Mouse (Mus musculus): ENCODE data around the gene Zfp217. TPM values are rescaled to one million over a fixed set of nuclear protein-coding genes. Genes with fewer than 3 reads are reported as not detected.

The Zfp217 gene
- polyA plus RNA-seq, 1 experiment from 2014 or later = 2.4 TPM

DNA sequence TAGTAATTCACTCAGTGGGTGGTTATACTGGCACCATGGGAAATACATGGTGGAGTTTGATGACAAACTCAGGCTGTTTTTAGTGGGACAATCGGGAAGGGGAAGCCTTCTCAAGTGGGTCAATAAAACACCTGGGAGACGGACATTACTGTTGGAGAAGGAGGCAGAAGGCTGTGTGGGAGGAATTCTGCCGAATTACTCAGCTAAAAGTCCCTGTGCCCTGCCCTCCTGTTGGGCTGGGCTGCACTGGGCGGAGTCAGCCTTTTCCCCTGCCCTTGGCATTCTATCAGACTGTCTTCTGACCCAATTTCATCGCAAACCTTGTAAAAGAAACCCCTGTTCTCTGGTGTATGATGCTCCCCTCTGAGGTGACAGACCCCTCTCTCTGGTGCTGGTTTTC is 10.3 kb upstream of the Zfp217 start:
- Histone ChIP-seq H3K4me3 (no peak overlapping the region), H3K9ac (no peak overlapping the region), H3K27ac (replicated peaks) (no peak overlapping the region; the same call in 1 of the 2 replicates), H3K27me3 (replicated peaks) (no peaks in the 10 kb centered on the region), H3K4me2 (no peak overlapping the region), H3K36me3 (no peaks in the 10 kb centered on the region), H3K9me3 (no peaks in the 10 kb centered on the region), H3K4me1 (peaks cover 26% of the 10 kb centered on the region)
- ATAC-seq (ENCODE audit: extremely low read depth, insufficient number of reproducible peaks, low FRiP score, low TSS enrichment) = no peak
- 44% methylated on average over 5 of the region's 5 CpGs for WGBS

DNA sequence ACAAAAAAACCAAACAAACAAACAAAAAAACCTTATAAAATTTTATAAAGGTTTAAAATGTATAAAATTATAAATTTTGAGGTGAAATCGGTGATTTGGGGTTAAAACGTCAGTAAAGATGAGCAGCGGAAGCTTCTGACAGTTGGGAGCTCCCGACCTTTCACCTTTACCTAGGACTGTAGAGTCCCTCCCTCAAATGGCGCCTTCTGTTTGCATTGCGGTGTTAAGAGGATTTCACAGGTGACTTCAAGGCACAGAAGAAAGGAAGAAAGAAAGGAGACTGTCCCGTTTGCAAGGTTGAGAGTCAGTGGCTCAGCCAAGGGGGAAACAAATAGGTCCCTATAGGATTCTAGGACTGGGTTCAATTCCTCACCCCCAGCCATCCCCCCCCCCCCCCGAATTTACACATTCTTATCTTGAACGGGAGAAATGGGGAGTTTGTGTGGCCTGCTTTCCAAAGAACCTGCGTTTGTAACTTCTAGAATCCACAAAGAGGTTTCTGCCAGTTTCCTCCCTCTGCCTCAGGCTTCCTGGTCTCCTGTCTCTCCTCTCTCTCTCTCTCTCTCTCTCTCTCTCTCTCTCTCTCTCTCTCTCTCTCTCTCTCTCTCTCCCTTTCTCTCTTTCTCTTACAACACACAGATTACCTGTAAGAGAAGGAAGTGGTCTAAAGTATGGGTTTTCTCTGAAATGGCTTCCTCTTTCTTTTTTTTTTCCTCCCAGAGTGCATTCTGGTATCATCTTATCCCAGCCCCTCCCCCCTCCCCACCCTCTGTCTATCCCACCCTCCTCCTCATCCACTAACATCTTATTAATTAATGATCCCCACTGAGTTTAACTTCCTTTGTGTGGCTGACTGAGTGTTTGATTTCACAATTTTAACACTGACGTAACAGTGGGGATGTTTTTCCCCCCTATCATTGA is 9.6 kb upstream of the Zfp217 start:
- H3K27ac ChIP-seq (replicated peaks) = no peak overlapping the region
- no peaks in the 10 kb centered on the region for H3K9me3 ChIP-seq
- no peaks in the 10 kb centered on the region for H3K36me3 ChIP-seq
- no peak overlapping the region for H3K4me2 ChIP-seq
- WGBS = 39% methylated on average over 11 of the region's 11 CpGs
- H3K27me3 ChIP-seq (replicated peaks) = no peaks in the 10 kb centered on the region
- 0 out of 2 replicates have a peak overlapping the region, but pooled peaks have one; percentile 33 for H3K9ac ChIP-seq
- H3K4me1 ChIP-seq = peaks cover 33% of the 10 kb centered on the region
- ATAC-seq (ENCODE audit: extremely low read depth, insufficient number of reproducible peaks, low FRiP score, low TSS enrichment) = no peak
- no peak overlapping the region for H3K4me3 ChIP-seq

DNA sequence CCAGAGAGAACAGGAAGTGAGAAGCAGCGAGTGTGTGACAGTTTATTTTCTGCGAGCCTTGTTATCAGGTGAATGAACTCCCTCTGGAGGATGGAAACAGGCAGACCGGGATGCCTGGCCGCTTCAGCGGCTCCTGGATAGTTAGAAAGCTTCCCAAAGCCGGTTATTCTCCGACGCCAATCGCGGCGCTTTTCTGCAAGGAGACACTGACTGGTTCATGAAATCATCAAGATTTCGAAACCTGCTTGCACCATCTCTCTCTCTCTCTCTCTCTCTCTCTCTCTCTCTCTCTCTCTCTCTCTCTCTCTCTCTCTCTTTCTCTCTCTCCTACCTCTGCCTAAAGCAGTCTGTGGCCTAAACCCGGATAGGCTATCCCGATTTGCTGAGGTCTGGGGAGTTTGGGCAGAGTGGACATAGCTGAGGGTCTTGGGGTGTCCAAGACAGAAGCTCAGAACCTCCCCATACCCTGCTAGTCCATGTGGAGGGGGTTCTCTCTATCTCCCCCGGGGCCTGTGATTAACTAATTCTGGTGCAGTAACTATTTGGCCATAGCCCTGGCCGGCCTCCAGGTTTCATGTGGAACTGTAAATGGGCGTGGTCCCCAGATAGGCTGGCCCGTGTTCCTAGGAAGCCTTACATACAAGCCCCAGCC is 7.3 kb upstream of the Zfp217 start:
- ATAC-seq (ENCODE audit: extremely low read depth, insufficient number of reproducible peaks, low FRiP score, low TSS enrichment) = peak; percentile 55; the same call in 1 of the 2 replicates
- H3K4me1 ChIP-seq = peaks cover 43% of the 10 kb centered on the region
- 2% methylated on average over 18 of the region's 18 CpGs for WGBS

DNA sequence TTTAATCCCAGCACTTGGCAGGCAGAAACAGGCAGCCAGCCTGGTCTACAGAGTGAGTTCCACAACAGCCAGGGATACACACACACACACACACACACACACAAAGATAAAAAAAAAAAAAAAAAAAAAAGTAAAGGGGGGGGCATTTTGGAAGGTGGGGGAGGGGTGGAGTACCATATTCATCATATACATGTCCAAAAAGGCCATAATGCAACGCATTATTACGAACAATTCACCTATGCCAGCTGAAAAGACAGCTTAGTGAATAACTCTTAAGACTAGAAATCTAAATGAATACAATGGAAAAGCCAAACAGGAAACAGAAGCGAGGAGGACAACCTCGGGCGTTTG is 6.8 kb upstream of the Zfp217 start:
- H3K9ac ChIP-seq = peak overlapping the region; percentile 73
- no peak for ATAC-seq (ENCODE audit: extremely low read depth, insufficient number of reproducible peaks, low FRiP score, low TSS enrichment)
- peaks cover 43% of the 10 kb centered on the region for H3K4me1 ChIP-seq
- H3K4me2 ChIP-seq = peak overlapping the region; percentile 78
- no peaks in the 10 kb centered on the region for H3K9me3 ChIP-seq
- H3K4me3 ChIP-seq = peak overlapping the region; percentile 53
- H3K27me3 ChIP-seq (replicated peaks) = no peaks in the 10 kb centered on the region
- WGBS = 8% methylated on average over 5 of the region's 5 CpGs
- no peaks in the 10 kb centered on the region for H3K36me3 ChIP-seq
- peak overlapping the region; percentile 93 for H3K27ac ChIP-seq (replicated peaks)

More for the DNA sequence above, 7.3 kb upstream of the Zfp217 start:
- H3K4me3 ChIP-seq = peak overlapping the region; percentile 53
- peak overlapping the region; percentile 93 for H3K27ac ChIP-seq (replicated peaks)
- peak overlapping the region; percentile 73 for H3K9ac ChIP-seq
- no peaks in the 10 kb centered on the region for H3K27me3 ChIP-seq (replicated peaks)
- H3K9me3 ChIP-seq = no peaks in the 10 kb centered on the region
- H3K4me2 ChIP-seq = peak overlapping the region; percentile 78
- no peaks in the 10 kb centered on the region for H3K36me3 ChIP-seq

DNA sequence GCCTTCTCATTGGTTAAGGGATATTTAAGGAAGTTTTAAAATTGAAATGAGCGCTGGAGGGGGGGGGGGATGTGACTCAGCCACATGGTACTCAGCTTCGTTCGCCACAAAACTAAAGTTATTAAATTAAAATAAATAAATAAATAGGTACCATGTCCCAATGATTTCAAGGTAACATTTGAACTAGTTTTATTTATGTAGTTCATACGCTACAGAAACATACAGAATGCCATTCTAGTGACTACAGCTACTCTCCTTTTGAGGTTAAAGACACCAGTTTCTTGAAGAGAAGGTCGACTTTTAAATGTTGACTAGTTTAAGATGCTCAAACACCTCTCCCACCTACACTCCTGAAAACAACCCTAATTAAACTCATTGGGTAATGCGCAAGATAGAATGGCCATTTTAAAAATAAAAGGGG is 6.4 kb upstream of the Zfp217 start:
- ATAC-seq (ENCODE audit: extremely low read depth, insufficient number of reproducible peaks, low FRiP score, low TSS enrichment) = no peak
- Histone ChIP-seq H3K4me2 (peak overlapping the region; percentile 78), H3K27ac (replicated peaks) (peak overlapping the region; percentile 93), H3K36me3 (no peaks in the 10 kb centered on the region), H3K9ac (peak overlapping the region; percentile 73), H3K4me1 (peaks cover 43% of the 10 kb centered on the region), H3K9me3 (no peaks in the 10 kb centered on the region), H3K27me3 (replicated peaks) (no peaks in the 10 kb centered on the region), H3K4me3 (peak overlapping the region; percentile 53)
- WGBS = 19% methylated on average over 6 of the region's 6 CpGs

DNA sequence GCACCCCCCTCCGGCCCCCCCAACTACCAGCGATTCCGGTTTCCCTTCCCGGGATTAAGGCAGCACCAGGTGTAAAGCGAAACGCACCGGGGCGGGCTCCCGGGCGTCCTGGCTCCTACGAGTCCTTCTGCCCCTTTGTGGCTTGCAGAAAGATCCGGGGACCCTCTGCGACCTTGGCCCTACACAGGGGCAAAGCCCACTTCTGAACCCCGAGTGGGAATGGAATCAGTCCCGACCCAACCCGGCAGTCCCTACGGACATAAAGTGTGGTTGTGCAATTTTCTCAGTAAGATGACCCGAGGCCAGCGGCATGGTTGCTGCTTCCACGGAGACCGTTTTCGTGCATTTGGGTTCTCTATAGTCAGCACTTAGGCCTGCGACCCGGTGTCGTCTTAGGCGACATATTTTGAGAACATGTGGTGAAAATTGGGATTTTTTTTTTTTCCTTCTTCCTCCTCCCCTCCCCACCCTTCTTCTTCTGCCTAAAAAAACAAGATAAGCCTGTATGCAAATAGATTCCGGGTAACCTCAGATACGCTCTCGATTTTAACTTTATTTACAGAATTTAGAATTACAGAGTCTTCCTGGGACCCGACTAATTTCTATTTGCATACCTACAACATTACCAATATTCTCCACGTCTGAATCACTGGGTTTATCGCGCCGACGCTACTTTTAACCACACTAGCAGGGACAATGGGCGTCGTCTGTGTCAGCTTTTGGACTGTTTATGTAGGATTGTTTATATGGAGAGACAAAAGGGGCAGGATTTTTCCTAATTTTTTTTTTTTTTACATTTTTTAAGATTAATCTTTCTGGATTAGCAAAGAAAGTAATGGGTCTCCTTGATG is 5.7 kb upstream of the Zfp217 start:
- Histone ChIP-seq H3K4me1 (peaks cover 43% of the 10 kb centered on the region), H3K9ac (peak overlapping the region; percentile 81), H3K27me3 (replicated peaks) (no peaks in the 10 kb centered on the region), H3K36me3 (no peaks in the 10 kb centered on the region), H3K9me3 (no peaks in the 10 kb centered on the region), H3K27ac (replicated peaks) (peak overlapping the region; percentile 93), H3K4me2 (peak overlapping the region; percentile 78), H3K4me3 (peak overlapping the region; percentile 53)
- 2% methylated on average over 37 of the region's 37 CpGs for WGBS
- no peak for ATAC-seq (ENCODE audit: extremely low read depth, insufficient number of reproducible peaks, low FRiP score, low TSS enrichment)

DNA sequence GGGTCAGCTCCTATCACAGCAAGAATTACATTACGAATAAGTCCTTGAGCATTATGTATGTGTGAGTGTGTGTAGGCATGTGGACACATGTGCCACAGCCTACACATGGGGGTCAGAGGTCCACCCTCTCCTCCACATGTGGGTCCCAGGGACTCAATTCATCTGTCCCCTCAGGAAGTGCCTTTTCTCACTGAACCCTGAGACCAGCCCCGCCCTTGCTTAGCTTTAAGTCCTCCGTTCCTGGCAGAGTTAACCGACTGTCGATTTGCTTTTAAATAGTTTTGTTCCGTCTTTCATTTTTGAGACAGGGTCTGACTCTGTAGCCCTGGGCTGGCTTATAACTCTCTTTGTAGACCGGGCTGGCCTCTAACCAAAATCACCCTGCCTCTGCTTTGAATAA is 5.0 kb upstream of the Zfp217 start:
- H3K27ac ChIP-seq (replicated peaks) = peak overlapping the region; percentile 93
- peak overlapping the region; percentile 78 for H3K4me2 ChIP-seq
- ATAC-seq (ENCODE audit: extremely low read depth, insufficient number of reproducible peaks, low FRiP score, low TSS enrichment) = no peak
- no peaks in the 10 kb centered on the region for H3K9me3 ChIP-seq
- H3K4me1 ChIP-seq = peaks cover 45% of the 10 kb centered on the region
- no peaks in the 10 kb centered on the region for H3K27me3 ChIP-seq (replicated peaks)
- WGBS = 32% methylated on average over 7 of the region's 7 CpGs
- no peaks in the 10 kb centered on the region for H3K36me3 ChIP-seq
- H3K9ac ChIP-seq = peak overlapping the region; percentile 81
- H3K4me3 ChIP-seq = peak overlapping the region; percentile 53

DNA sequence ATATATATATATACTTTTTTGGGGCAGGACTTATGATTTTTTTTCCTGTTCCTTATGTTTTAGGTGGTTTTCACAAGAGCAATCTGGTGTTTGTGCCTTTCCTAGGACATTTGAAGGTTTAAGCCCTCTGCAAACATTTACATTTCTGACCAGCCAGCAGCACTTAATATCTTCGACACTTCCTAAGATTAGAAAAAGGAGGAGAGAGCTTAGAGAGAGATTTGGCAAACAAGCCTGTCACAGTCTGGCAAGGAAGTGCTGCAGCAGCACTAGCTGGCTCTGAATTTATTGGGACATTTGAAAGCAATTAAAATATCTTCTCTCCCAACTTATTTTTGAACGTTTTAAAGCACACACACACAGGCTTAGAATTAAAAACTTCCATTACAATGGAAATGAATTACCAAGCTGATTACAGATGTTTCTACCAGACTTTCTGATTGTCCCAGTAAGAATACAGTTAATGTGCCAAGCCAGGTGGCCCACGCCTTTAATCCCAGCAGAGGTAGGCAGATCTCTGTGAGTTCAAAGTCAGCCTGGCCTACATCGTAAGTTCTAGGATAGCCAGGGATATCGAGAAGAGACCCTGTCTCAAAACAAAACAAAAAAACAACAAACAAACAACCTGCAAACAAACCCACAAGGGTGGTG is 4.3 kb upstream of the Zfp217 start:
- Histone ChIP-seq H3K27ac (replicated peaks) (peak overlapping the region; percentile 93), H3K9ac (no peak overlapping the region), H3K9me3 (no peaks in the 10 kb centered on the region), H3K4me3 (no peak overlapping the region), H3K4me2 (peak overlapping the region; percentile 78), H3K4me1 (peaks cover 52% of the 10 kb centered on the region), H3K27me3 (replicated peaks) (no peaks in the 10 kb centered on the region), H3K36me3 (no peaks in the 10 kb centered on the region)
- ATAC-seq (ENCODE audit: extremely low read depth, insufficient number of reproducible peaks, low FRiP score, low TSS enrichment) = no peak
- WGBS = 51% methylated on average over 5 of the region's 5 CpGs

DNA sequence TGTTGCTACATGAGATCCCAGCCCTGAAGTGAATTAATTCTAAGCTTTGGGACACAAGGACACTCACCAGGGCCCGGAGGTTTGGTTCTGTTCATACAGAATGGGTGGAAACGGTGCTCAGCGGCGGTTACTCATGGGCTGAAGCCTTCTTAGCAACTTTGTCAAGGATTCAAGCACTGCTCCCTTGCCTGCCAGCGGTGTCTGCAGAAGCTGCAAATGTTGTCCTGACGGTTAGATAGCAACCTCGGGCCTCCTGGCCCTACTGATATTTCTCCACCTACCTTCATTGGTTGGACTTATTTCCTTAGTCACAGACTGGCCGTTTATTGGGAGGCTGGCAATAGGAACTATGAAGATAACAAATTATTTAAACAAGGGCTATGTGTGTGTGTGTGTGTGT is 3.6 kb upstream of the Zfp217 start:
- peaks cover 56% of the 10 kb centered on the region for H3K4me1 ChIP-seq
- H3K27me3 ChIP-seq (replicated peaks) = no peaks in the 10 kb centered on the region
- H3K36me3 ChIP-seq = no peaks in the 10 kb centered on the region
- H3K27ac ChIP-seq (replicated peaks) = peak overlapping the region; percentile 54
- no peaks in the 10 kb centered on the region for H3K9me3 ChIP-seq
- H3K4me3 ChIP-seq = no peak overlapping the region
- H3K4me2 ChIP-seq = no peak overlapping the region
- no peak overlapping the region for H3K9ac ChIP-seq
- ATAC-seq (ENCODE audit: extremely low read depth, insufficient number of reproducible peaks, low FRiP score, low TSS enrichment) = no peak
- WGBS = 58% methylated on average over 8 of the region's 8 CpGs

DNA sequence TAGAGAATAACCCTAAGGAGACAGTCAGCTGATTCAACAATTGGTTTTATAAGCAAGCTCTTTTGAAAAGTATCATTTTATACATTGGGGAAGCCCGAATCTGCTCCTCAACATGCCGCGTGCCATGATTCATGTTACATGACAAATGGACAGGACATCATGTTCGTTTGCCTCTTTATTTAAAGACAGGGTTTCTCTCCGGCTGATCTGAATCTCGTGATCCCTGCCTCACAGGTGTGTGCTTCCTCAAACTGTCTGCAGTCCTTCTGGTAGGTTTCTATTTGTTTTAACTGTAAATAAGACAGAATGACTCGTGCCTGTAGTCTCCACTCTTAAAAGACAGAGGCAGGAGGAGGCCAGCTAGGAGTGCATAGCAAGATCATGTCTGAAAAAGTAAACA is 925 bp upstream of the Zfp217 start:
- H3K36me3 ChIP-seq = no peaks in the 10 kb centered on the region
- peak overlapping the region; percentile 20 for H3K27ac ChIP-seq (replicated peaks)
- H3K9ac ChIP-seq = no peak overlapping the region
- 70% methylated on average over 7 of the region's 7 CpGs for WGBS
- H3K4me1 ChIP-seq = peaks cover 43% of the 10 kb centered on the region
- no peaks in the 10 kb centered on the region for H3K27me3 ChIP-seq (replicated peaks)
- H3K4me2 ChIP-seq = no peak overlapping the region
- no peak overlapping the region for H3K4me3 ChIP-seq
- no peaks in the 10 kb centered on the region for H3K9me3 ChIP-seq
- no peak for ATAC-seq (ENCODE audit: extremely low read depth, insufficient number of reproducible peaks, low FRiP score, low TSS enrichment)

Measured in heart, embryonic 13.5 days (tissue).